Mouse (Mus musculus): ENCODE measurements at regions not wholly inside any gene's neighbourhood (a gene's known extent, or its start where the extent isn't known, plus 50 kb on each side); places are given as distances from the start of the nearest gene placed in this dataset.

DNA sequence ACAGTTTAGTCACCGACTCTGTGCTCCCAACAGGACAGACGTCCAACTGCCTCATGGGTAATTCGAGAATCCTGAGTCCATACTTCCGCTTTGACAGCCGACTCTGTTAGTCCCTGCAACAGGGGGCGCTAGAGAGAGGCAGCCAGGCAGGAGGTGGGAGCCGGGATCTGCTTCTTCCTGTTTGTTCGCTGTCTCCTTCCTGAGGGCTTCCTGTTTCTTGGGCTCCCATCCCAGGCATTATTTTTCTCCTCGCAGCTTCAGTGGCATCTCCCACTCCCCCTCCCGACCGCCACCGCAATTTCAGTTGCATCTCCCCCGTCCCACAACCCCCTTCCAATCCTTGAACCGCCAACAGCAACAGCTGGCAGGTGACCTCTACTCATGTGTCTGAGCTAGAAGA, 211.1 kb downstream of the Xxylt1 start:
- Histone ChIP-seq H3K4me1 (ENCODE audit: insufficient read depth) (peaks cover 16% of the 10 kb centered on the region), H3K9me3 (ENCODE audit: low read length) (no peaks in the 10 kb centered on the region; the same call in 1 of the 2 replicates), H3K9ac (replicated peaks) (no peak overlapping the region), H3K4me3 (ENCODE audit: low read depth, low read length) (no peak overlapping the region), H3K27me3 (ENCODE audit: insufficient read depth, low read length) (no peaks in the 10 kb centered on the region), H3K4me2 (ENCODE audit: low read depth, low read length) (no peak overlapping the region), H3K36me3 (replicated peaks; ENCODE audit: insufficient read depth, low read length) (no peaks in the 10 kb centered on the region), H3K27ac (ENCODE audit: low read depth) (0 out of 2 replicates have a peak overlapping the region, but pooled peaks have one; percentile 18)
- DNase-seq = peak; percentile 73
- TF ChIP-seq CTCF (IDR thresholded peaks at IDR 0.05; ENCODE audit: low read depth) (peak; percentile 67), EP300 (IDR thresholded peaks at IDR 0.05; ENCODE audit: low read depth) (no peak)
- 40% methylated on average over 14 of the region's 14 CpGs for WGBS (ENCODE audit: insufficient replicate concordance)
- ATAC-seq = peak; percentile 33

DNA sequence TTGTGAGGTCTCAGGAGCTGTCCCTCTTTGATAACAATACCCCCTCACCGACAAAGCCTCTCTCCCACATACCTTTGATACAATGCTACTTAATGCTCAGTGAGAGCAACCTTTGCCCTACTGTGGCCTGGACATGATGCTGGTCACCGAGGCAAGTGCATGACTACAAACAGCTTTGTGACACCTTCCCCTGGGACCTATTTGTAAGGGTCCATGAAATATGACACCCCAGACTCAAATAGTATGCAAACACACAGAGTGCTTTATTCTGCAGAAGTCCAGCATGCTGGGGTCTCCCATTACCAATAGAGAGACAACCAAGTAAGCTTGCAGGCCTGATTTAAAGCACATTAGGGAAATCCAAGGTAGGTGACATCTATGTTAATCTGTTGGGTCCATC, 210.6 kb downstream of the Xxylt1 start:
- WGBS (ENCODE audit: insufficient replicate concordance) = 39% methylated on average over 2 of the region's 2 CpGs
- TF ChIP-seq CTCF (IDR thresholded peaks at IDR 0.05; ENCODE audit: low read depth) (no peak), EP300 (IDR thresholded peaks at IDR 0.05; ENCODE audit: low read depth) (no peak)
- DNase-seq (no peak), ATAC-seq (no peak)
- no peak overlapping the region for H3K4me3 ChIP-seq (ENCODE audit: low read depth, low read length)
- H3K9ac ChIP-seq (replicated peaks) = no peak overlapping the region
- H3K27me3 ChIP-seq (ENCODE audit: insufficient read depth, low read length) = no peaks in the 10 kb centered on the region
- no peaks in the 10 kb centered on the region; the same call in 1 of the 2 replicates for H3K9me3 ChIP-seq (ENCODE audit: low read length)
- no peak overlapping the region for H3K4me2 ChIP-seq (ENCODE audit: low read depth, low read length)
- H3K27ac ChIP-seq (ENCODE audit: low read depth) = 0 out of 2 replicates have a peak overlapping the region, but pooled peaks have one; percentile 16
- H3K36me3 ChIP-seq (replicated peaks; ENCODE audit: insufficient read depth, low read length) = no peaks in the 10 kb centered on the region
- H3K4me1 ChIP-seq (ENCODE audit: insufficient read depth) = peaks cover 16% of the 10 kb centered on the region

DNA sequence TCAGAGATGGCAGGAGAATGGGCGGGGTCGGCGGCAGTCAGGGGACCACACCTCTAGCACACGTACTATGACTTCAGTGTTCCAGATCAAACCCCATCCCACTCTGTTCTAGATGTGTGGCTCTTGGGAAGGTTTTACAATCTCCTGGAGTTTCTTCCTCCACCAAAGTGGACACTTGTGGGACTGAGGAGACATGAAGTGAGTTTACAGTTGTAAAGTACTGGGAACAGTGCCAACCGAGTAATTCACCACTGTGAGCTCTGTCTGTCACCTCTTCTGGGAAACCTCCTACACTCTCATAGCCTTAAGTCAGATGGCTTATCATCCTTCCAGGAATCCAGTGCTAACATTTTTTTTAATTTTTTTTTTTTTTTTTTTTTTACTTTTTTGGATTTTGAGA, 209.1 kb downstream of the Xxylt1 start:
- H3K27ac ChIP-seq (ENCODE audit: low read depth) = no peak overlapping the region
- H3K4me2 ChIP-seq (ENCODE audit: low read depth, low read length) = no peak overlapping the region
- no peak overlapping the region for H3K9ac ChIP-seq (replicated peaks)
- ATAC-seq = no peak
- TF ChIP-seq CTCF (IDR thresholded peaks at IDR 0.05; ENCODE audit: low read depth) (no peak), EP300 (IDR thresholded peaks at IDR 0.05; ENCODE audit: low read depth) (no peak)
- peaks cover 16% of the 10 kb centered on the region for H3K4me1 ChIP-seq (ENCODE audit: insufficient read depth)
- 69% methylated on average over 5 of the region's 5 CpGs for WGBS (ENCODE audit: insufficient replicate concordance)
- no peaks in the 10 kb centered on the region for H3K9me3 ChIP-seq (ENCODE audit: low read length)
- H3K36me3 ChIP-seq (replicated peaks; ENCODE audit: insufficient read depth, low read length) = no peaks in the 10 kb centered on the region
- no peaks in the 10 kb centered on the region for H3K27me3 ChIP-seq (ENCODE audit: insufficient read depth, low read length)
- no peak overlapping the region for H3K4me3 ChIP-seq (ENCODE audit: low read depth, low read length)
- no peak for DNase-seq

DNA sequence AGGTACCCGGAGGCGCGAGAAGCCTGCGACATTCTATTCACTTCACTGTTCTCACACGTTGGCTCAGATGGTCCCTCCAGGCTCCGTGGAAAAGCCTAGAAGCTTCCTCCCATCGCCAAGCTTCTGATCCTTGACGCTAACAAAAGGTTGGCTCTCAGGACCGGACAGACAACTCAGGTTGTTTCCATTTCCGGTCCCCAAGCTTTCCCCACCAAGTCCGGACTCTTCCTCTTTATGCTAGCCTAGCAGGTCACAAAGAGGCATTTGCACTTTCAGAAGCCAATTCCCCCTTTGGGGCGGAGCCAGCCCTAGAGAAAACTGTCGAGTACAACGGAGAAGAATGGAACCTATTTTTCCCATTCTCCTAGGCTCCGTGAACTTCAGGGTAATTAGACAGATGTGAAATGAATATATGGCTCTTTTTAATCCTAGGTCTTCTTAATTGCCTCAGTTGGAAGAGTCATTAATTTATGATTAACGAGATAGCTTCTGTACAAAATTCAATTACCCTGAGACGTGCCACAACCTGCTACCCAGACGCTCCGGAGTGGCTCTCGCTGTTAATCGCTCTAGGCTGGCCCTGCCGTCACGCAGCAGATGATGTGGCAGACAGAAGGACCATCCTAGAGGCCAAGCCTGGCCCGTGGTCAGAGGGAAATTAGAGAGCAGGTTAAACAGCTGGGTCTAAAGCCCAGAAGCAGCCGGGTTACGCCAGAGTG, 207.6 kb downstream of the Xxylt1 start:
- no peaks in the 10 kb centered on the region for H3K36me3 ChIP-seq (replicated peaks; ENCODE audit: insufficient read depth, low read length)
- H3K27me3 ChIP-seq (ENCODE audit: insufficient read depth, low read length) = no peaks in the 10 kb centered on the region
- no peak overlapping the region for H3K9ac ChIP-seq (replicated peaks)
- H3K4me2 ChIP-seq (ENCODE audit: low read depth, low read length) = peak overlapping the region; percentile 51; the same call in 1 of the 2 replicates
- TF ChIP-seq EP300 (IDR thresholded peaks at IDR 0.05; ENCODE audit: low read depth) (no peak), CTCF (IDR thresholded peaks at IDR 0.05; ENCODE audit: low read depth) (no peak)
- no peaks in the 10 kb centered on the region for H3K9me3 ChIP-seq (ENCODE audit: low read length)
- peak; percentile 32 for DNase-seq
- H3K4me1 ChIP-seq (ENCODE audit: insufficient read depth) = peaks cover 16% of the 10 kb centered on the region
- H3K4me3 ChIP-seq (ENCODE audit: low read depth, low read length) = no peak overlapping the region
- 38% methylated on average over 26 of the region's 26 CpGs for WGBS (ENCODE audit: insufficient replicate concordance)
- no peak for ATAC-seq
- peak overlapping the region; percentile 51; the same call in 1 of the 2 replicates for H3K27ac ChIP-seq (ENCODE audit: low read depth)

DNA sequence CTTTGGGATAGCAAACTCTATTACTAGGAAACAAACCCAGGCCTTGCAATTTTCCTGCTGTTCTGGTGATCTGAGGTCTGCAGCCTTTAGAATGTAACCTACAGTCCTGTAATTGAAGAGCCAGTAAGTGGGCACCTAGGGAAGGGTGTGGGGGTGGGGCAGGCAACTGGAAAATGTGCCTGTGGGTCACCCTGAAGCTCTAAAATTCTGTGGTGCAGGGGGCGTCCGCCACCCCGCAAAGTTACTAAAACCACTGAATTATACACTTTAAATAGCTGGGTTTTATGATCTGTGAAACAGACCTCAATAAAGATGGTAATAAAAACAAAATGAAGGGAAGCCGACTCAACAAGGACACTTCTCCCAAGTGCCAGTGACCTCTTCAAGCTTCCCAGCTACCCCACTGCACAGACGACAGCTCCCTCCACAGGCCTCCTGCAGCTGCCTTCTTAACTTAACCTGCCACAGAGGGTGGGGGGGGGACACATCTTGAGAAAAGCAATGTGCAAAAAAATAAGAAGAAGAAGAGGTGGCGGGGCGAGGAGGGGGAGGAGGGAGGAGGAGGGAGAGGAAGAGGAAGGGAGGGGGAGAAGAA, 205.9 kb downstream of the Xxylt1 start:
- TF ChIP-seq EP300 (IDR thresholded peaks at IDR 0.05; ENCODE audit: low read depth) (no peak), CTCF (IDR thresholded peaks at IDR 0.05; ENCODE audit: low read depth) (0 out of 2 replicates have a peak, but pooled peaks have one; percentile 14)
- DNase-seq (no peak), ATAC-seq (no peak)
- H3K9ac ChIP-seq (replicated peaks) = no peak overlapping the region
- H3K9me3 ChIP-seq (ENCODE audit: low read length) = no peaks in the 10 kb centered on the region
- WGBS (ENCODE audit: insufficient replicate concordance) = 73% methylated on average over 7 of the region's 7 CpGs
- no peaks in the 10 kb centered on the region for H3K27me3 ChIP-seq (ENCODE audit: insufficient read depth, low read length)
- H3K4me1 ChIP-seq (ENCODE audit: insufficient read depth) = peaks cover 16% of the 10 kb centered on the region
- H3K36me3 ChIP-seq (replicated peaks; ENCODE audit: insufficient read depth, low read length) = no peaks in the 10 kb centered on the region
- H3K4me3 ChIP-seq (ENCODE audit: low read depth, low read length) = no peak overlapping the region
- H3K4me2 ChIP-seq (ENCODE audit: low read depth, low read length) = no peak overlapping the region
- no peak overlapping the region for H3K27ac ChIP-seq (ENCODE audit: low read depth)

DNA sequence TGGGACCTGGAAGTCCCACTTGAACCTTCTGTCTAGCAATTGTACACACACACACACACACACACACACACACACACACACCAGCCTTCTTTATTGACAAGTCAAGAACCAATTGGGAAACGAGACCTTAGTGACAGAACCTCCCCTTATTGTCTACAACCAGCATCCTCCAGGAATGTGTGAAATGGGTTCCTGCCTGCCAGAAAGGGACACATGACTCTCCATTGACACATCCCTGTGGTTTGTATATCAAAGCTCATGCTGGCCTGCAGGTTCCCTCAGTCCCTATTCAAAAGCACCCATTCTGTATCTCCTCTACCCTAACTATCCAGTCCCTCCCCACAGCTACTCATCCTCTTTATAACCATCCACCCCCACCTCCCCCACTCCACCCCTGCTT, 202.4 kb downstream of the Xxylt1 start:
- H3K4me2 ChIP-seq (ENCODE audit: low read depth, low read length) = no peak overlapping the region
- no peak overlapping the region for H3K4me3 ChIP-seq (ENCODE audit: low read depth, low read length)
- ATAC-seq (no peak), DNase-seq (no peak)
- TF ChIP-seq EP300 (IDR thresholded peaks at IDR 0.05; ENCODE audit: low read depth) (no peak), CTCF (IDR thresholded peaks at IDR 0.05; ENCODE audit: low read depth) (no peak)
- no peaks in the 10 kb centered on the region for H3K36me3 ChIP-seq (replicated peaks; ENCODE audit: insufficient read depth, low read length)
- peaks cover 3% of the 10 kb centered on the region for H3K4me1 ChIP-seq (ENCODE audit: insufficient read depth)
- H3K27me3 ChIP-seq (ENCODE audit: insufficient read depth, low read length) = no peaks in the 10 kb centered on the region
- H3K9ac ChIP-seq (replicated peaks) = no peak overlapping the region
- no peak overlapping the region for H3K27ac ChIP-seq (ENCODE audit: low read depth)
- 65% methylated on average over 1 of the region's 1 CpGs for WGBS (ENCODE audit: insufficient replicate concordance)
- no peaks in the 10 kb centered on the region for H3K9me3 ChIP-seq (ENCODE audit: low read length)

All from liver, postnatal 0 days (tissue).